Mouse (Mus musculus) T-cell, adult 2 months (primary cell): ENCODE results near the gene Mef2d.

ENCODE experiments used
- DNase-seq: peaks from one replicate; pipeline ENCODE4 v3.0.0; 2022; ENCODE audit warnings: low spot score

Mef2d gene

DNA sequence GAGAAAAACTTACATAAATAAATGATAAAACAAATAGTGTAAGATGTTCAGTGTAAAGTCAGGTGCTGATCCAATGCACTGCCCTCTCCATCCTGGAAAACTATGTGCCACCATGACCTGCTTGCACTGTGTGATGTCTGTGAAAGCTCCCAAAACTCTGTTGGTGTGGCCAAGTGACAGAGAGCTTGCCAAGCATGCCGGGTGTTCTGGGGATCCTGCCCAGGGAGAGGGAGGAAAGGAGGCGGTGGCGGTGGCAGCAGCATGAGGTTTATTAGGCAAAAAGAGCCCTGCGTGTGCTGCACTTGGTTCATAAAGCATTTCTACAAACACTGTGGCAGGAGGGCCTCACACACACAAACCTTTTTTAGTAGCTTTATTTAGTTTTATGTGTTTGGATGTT lies 39.2 kb downstream of the Mef2d start:
- DNase-seq: no peak

DNA sequence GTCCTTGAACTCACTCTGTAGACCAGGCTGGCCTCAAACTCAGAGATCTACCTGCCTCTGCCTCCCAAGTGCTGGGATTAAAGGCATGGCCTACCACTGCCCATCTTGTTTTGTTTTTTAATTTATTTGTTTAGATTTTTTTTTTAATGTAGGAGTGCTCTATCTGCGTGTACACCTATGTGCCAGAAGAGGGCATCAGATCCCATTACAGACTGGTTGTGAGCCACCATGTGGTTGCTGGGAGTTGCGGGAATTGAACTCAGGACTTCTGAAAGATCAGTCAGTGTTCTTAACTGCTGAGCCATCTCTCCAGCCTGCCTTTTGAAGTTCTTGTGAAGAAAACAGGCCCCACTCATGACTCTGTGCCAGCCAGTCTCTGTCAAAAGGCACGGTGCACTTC lies 44.3 kb downstream of the Mef2d start:
- no peak for DNase-seq

DNA sequence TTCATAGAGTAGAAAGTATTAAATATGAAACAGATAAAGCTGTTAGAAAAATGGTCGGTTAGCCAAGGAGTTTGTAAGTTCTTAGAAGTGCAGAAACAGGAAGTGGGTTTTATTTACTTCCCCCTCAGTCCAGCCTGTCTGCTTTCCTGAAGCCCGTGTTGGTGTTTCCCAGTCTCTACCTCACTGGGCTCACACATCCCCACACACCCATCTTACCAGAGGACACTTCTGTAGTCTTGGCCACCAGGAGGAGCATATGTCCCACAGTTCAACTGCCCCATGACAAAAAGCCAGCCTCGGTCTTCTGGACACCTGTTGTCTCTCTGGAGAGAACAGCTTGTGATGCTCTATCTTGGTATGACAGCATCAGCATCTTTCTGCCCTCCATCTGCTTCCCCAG lies 49.0 kb downstream of the Mef2d start:
- no peak for DNase-seq

DNA sequence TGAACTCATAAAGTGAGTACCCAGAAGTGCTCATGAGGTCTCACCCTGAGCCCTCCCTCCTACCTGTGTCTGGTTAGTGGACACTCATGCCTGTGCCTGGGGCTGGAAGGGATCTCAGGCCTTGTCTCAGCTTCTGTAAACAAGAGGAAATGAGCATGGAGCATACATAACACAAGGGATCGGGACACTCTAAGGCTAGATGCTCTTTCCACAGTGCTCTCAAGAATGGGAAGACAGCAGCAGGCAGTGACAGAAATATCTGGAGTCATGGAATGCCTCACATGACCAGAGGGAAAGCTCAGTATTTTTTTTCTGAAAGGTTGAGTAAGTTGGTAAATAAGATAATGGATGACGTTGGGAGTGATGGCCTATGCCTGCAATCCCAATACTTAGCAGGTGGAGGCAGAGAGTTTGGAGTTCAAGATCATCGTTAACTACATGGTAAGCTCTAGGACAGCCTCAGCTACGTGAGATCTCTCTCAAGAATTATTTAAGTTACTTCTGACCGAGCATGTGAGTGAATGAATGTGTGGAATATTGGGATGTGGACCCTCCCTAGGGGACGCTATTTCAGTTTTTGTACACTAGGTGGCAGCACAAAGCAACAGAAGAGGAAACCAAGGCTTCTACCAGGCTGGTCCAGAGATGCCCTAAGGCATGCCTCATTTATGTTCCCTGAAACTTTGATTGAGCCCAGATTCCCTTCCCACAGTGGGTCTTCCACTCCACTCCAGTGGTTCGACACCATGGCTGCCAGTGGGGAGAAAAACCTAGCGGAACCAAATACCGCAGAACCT lies 49.8 kb downstream of the Mef2d start:
- DNase-seq: no peak

DNA sequence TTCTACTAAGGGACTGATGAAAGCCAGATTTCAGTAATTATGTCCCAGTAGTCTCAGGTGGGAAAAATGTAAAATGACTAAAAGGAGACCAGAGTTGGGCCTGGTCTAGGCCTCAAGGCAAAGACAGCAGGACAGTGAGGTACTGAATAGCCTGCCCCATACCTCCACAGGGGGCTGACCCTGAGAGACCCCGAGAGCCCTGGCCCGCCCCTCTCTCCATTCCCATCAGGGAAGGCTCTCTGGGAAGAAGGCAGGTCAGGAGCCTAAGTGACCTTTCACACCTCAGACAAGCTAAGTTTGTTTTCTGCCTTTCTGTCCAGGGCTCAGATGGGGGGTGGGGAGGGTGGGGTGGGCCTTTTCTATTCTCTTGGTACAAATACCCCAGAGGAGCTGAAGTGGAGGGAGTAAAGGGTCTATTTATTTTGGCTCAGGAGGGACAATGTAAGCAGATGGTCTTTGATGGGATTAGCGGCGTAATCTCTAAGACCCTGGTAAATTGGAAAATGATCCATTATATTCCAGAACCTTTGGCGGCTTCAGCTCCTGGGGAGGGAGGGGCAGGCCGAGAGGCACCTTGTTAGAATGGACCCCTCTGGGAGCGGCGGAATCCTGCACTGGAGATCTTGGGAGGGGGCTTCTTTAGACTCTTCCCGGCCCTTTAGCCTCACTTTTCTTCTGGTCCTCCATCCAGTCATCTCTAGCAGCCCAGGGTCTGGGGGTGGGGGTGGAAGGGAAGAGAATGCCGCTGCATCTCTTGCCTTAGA lies 55.8 kb downstream of the Mef2d start:
- no peak for DNase-seq

DNA sequence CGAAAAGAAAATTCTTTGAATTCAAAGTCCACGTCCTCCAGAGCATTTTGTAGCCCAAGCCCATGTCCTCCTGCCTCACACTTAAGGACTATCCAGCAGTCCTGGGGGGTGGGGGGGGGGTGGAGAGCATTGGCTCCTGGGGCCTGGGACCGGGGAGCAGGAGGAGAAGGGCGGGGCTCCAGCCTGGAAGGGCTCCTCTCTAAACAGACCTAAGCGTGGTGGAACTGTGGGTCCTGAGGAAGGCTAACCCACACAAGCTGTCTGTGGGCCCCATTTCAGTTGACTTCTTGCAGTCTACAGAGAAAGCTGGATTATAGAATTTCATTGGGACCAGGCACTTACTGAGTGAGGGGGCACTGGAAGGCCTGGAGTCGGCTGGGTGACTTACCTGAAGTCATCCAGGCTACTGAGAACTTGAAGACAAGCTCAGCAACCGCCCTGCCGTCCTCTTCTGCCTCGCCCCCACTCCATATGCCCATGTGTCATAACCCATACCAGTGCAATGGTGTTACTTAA lies 56.4 kb downstream of the Mef2d start:
- no peak for DNase-seq

DNA sequence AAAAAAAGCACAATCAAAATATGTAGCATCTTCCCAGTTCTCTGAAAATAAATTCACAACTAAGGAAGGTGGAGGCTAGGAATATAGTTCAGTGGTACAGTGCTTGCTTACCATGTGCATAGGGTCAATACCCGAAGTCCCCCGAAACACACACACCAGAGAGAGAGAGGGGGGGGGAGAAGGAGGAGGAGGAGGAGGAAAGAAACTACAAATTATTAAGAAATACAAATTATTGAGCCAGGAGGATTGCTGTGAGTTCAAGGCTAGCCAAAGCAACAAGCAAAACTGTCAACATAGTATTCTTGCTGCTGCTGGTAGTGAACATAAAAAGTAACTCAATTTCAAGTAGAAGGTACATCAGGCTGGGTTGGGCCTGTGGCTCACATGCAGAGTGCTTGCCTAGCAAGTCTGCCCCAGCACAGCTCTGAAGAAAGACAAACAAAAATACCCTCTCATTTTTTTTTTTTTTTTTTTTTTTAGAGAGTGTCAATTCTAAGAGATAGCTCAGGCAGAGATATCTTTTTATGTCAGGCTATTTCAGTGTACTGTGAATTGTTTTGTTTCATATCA lies 57.5 kb downstream of the Mef2d start:
- DNase-seq: no peak

DNA sequence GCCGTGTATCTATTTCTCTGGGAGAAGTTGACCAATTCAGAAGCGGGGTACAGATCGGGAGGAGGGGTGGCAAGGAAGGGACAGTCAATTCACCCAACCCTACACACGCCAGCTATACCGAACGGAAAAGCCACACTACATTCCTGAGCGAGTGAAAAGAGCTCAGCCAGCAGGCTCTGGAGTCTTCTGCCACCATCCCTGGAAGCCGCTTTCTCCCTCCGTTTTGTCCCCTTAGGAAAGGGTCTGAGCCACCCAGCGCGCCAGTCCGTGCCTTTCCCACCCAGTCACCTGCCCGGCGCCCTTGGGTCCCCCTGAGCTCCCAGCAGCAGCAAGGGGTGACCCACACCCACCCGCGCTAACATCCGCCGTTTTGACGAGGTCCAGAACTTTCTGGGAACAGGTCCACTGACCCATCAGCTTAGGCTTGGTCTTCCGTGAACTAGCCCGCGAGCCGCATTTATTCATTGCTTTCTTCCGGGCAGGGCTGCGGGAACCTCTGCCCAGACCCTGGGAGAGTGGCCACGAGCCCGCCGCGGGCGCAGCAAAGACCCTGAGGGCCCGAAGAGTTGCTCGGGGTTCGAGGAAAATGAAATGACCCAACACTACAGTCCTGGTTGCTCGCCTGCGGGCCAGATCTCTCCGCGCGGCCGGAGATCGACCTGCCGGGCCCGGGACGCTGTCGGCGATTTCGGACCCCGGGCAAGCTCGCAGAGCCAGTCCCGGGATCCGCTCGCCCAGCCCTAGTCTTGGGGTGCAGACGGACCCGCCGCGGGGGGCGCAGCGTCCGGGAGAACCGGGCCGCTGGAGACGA lies 58.2 kb downstream of the Mef2d start:
- DNase-seq: no peak

DNA sequence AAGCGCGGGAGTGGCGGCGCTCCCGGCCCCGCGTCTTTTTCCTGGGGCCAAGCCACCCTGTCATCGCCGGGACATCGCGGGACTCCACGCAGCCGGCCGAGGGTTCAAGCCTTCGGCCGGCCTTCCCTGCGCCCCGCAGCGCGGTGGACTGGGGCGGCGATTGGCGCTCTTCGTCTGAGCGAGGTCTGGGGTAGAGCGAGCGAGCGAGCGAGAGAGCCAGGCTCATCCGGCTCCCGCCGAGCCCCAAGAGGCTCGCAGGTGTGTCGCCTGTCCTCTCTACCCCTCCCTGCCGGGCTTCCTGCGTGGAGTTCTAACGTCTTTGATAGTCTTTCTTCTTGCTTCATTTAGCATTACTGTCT lies 58.8 kb downstream of the Mef2d start:
- peak; percentile 33 for DNase-seq

DNA sequence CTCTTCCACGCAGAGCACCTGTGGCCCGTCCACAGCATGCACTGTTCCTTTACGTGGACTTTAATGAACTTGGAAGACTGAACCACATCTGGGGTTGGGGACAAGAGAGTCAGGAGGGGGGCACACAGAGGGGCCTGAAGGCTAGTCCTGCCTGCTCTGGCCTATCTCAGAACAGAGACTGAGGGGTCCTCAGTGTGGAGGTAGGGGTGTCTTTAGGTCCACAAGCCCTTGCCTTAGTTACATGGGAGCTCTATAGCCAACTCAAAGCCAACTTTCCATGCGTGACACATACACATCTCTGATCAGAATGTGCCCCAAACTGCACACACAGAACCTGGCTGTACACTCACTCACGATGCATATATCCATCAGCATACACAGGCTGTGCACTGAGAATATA lies 59.5 kb downstream of the Mef2d start:
- DNase-seq: no peak

DNA sequence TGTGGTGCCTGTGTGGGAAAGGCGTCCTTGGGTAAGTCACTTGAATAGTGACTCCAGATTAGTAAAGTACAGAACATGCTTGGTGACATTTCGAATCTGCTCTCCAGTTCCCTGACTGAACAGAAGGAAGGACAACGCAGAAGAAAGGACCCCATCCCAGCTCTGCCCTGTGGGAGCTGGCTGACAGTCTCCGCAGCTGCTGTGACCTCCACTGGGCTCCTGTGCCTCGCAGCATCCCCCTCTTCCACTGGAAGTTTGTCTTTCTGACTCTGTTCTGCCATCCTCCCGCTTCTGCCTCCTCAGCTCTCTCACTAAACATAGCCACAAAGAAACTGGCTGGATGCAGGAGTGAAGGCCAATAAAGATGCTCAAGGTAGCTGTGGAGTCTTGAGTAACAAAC lies 60.8 kb downstream of the Mef2d start:
- no peak for DNase-seq

DNA sequence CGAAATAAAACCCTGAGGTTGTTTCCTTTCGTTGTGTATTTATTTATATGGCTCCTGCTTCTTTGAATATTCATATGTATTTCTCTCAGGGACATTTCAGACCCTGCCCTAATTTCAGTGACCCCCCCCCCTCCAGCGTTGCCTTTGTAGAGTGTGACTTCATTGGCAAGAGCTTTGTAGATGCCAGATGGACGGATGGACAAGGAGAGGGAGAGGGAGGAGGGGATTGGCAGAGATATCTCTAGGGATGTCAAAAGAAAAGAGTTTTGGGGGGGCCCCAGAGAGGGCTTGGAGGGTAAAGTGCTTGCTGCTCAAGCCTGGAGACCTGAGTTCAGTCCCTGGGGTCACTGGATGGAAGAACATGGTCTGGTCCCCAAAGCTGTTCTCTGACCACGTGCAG lies 61.3 kb downstream of the Mef2d start:
- DNase-seq: no peak

DNA sequence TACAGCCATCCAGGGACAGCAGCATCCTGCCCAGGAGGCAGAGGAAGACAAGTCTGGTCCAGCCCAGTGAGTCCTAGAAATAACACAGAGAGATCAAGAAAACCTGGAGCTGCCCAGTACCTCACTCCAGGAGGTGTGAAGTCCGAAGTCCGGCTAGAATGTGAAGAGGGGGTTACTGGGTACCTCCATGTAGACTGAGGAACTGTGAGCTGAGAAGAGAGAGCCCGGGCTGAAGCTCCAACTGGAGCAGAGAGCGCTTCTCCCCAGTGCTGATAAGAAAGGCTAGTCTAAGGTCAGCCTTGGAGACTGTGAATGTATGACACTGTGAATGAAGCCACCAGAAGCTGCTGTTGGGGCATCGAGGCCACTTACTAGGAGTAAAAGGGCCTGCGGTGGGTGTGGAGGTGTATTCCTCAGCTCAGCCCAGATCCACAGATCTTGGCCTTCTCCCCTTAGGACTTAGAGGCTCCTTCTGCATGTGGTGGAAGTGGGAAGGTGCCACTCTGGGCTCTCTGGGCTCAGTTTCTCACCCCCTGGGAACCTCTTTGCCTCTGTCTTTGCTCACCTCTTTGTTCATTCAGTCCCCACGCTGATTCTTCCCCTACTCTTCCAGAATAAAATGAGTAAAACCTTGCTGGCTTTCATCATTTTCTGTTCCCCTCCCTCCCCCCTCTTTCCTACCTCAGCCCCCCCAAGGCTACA lies 62.0 kb downstream of the Mef2d start:
- no peak for DNase-seq

DNA sequence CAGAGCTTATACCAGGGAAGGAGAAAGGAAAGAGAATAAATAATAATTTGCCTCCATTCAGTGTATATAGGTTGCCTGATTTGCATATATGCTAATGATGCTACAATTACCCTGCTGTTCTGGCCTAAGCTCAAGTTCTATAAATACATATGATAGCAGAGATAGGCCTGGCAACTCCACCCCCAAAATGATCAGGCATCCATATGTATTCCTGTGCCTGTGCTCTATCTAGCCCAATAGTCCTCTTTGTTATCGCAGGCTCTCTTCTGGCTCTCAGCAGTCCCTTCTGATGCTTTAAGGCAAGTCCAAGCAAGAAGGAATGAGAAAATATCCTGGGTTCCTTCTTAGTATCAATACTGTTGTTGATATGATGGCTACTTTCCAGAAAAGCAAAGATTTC lies 62.6 kb downstream of the Mef2d start:
- no peak for DNase-seq

DNA sequence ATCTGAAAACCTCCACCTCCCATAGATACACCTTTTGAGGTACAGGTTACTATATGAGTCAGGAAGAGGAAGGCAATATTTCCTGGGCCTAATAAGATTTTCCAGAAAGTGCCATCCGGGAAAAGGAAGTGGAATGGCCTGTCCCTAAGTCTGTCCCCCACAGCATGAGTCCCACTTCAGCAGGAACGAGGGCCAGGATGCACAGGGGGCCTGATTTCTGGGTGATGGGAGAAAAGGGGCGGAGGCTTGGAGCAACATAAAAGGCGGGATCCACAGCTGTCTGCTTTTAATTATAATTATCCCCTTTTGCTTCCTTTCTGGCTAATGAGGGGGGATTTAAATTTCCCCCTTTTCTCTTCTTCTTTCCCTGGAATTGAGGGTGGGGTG lies 63.0 kb downstream of the Mef2d start:
- no peak for DNase-seq

DNA sequence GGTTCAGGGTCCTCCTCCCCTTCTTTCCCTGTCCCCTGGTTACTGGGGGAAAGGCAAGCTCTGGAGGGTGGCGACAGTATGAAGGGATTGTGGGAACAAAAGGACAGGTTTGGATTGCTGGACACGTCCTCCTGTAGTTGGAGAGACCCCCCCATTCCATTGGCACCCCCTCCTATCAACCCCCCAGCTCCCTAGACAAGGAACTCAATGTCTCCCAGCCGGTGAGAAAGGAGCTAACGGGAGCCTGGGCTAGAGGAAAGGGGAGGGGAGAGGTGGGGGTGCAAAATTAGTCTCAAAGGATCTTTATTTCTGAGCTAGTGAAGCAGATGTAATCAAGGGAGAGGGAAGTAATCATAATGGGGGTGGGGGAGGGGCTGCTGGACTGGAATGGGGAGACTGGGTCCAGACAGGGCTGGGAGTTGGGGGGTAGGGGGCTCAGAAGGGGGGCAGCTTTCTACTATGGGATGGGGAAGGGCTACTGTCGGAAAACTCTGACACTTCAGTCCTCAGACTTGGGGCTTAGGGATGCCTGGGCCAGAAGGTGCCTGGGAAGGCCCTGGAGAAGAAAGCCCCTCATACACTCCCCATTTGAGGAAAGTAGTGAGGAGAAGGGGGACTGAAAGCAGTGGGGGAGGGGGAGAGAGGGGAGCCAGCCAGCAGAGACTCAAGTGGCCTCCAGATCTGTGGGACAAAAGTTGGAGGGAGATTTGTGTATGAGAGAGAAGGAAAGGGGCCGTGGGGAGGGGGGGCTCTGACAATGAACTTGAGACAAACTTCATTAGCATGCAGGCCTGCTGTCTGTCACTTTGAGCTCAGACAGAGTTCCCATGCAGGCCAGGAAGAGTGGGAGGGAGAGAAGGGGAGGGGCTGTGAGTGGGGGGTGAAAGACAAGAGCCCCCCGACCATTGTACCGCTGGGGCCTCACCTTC lies 63.7 kb downstream of the Mef2d start:
- DNase-seq: no peak

DNA sequence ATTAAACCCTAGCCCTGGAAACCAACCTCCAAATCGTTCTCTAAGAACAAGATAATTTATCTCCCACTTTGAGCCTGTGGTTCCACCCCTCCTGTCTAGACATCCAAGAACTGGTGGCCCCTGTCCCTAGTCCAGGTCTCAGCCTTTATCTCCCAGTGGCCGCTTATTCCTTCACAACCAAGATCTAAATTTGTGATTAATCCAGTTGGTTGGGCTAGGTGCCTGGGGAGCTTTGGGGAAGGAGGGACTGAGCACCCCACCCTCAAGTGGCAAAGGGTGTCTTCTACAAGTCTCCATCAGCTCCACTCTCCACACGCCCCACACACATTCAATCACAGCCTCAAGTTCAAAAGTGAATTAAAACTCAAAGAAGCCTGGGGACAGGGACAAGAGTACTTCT lies 64.3 kb downstream of the Mef2d start:
- no peak for DNase-seq

DNA sequence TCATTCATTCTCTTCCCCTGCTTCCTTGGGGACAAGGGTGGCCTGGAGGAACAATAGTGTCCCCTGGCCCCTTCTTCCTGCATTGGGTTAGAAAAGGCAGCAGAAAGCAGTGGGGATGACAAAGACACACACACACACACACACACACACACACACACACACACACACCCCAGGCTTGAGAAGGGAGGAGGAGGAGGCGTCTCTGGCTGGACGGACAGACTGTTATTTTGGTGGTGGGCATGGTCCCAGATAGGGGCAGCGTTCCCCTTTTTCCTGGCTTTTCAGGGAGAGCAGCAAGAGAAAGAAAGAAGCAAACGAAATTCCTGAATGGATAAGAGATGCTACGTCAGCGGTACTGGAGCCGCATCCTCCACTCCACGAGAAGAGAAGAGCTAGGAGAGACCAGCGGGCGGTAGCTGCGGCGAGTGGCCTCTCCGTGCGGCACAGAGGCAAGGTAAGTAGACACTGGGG lies 64.8 kb downstream of the Mef2d start:
- no peak for DNase-seq

DNA sequence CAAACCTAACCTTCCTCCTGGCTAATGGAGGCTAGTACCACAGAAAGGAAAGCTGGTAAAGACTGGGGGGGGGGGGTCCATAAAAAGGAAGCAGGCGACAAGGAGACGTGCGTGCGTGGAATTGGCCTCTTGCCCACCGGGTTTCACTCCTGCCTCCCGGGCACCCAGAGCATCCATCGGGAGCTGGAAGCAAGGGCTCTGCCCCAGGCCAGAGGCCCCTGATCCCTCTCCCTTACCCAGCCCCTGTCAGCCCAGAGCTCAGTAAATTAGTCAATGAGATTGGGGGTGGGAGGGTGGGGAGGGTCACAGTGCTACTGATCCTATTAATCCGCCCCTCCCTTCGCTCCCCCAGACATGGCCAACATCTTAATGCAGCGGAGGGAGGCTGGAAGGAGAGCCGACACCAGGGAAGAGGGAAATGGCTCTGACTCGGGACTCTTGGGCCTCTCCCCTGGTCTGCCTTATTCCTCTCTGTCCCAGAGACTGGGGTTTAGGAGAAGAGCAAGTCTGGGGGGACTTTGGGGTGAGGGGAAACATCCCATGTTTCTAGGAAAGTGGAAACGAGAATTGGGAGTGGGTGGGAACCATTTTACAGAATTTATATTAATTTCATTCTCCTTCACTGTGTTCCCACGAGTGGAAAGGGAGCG lies 65.4 kb downstream of the Mef2d start:
- DNase-seq: no peak

DNA sequence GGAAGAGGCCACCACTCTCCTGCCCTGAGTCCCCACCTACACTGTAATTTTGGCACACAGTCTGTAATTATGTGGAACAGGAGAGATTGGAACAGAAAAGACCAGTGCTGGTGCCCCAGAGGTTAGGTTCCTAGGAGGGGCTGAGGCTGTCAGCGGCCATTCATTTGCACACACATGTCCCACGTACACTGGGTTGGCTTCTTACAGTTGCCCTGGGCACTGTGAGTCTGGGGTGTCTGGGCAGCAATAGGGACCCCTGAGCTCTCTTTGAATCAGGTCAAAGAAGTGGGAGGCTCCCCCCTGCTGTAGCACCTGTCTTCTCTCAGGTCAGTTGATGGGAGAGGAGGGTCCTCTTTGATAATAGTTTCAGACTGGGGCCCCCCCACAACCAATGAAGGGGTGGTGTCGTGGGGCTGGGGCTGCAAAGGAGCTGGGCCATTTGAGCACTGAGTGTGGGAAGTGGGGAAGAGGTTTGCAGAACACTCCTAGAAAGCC lies 66.1 kb downstream of the Mef2d start:
- DNase-seq: no peak
